Mouse (Mus musculus) common myeloid progenitor, adult 5-6 weeks (primary cell): ENCODE data around the gene Gls2. TPM values are rescaled to one million over a fixed set of nuclear protein-coding genes. Genes with fewer than 3 reads are reported as not detected.
"Not testable (repeated sequence)": the region's sequence is repeated elsewhere in the genome, so short reads cannot be mapped to it uniquely, and the experiment has no call there.

ENCODE experiments used
- ATAC-seq: replicated peaks from 2 replicates; pipeline ENCODE4 v1.8.0; 2016; ENCODE audit warnings: low read depth, mild to moderate bottlenecking, moderate TSS enrichment, inconsistent platforms; ENCODE audit not compliant: poor library complexity, severe bottlenecking
- total RNA-seq: library from RNA; stranded (forward); fragments of 200-1000, 187-1606 nt; gene quantifications from 2 replicates; pipeline ENCODE4 v1.2.3, GENCODE M21; 2017

Gene Gls2
- total RNA-seq, 1 experiment from 2014 or later: 4.3 TPM

DNA sequence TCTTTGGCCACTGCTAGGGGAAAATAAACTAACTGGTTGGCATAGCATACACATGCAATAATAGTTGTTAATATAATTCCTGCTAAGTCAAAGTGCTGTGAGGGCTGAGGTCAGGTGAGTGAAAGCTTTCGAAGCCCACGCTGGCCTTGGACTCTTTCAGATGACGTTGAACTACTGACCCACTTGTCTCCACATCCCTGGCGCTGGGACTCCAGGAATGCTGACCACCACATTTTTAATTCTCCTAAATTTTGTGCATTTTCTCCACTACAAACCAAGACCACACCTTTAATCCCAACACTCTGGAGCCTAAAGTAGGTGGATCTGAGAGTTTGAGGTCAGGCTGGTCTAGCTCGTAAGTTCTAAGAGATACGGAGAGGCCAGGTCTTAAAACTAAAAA is 1.1 kb upstream of the Gls2 start:
- no peak for ATAC-seq

DNA sequence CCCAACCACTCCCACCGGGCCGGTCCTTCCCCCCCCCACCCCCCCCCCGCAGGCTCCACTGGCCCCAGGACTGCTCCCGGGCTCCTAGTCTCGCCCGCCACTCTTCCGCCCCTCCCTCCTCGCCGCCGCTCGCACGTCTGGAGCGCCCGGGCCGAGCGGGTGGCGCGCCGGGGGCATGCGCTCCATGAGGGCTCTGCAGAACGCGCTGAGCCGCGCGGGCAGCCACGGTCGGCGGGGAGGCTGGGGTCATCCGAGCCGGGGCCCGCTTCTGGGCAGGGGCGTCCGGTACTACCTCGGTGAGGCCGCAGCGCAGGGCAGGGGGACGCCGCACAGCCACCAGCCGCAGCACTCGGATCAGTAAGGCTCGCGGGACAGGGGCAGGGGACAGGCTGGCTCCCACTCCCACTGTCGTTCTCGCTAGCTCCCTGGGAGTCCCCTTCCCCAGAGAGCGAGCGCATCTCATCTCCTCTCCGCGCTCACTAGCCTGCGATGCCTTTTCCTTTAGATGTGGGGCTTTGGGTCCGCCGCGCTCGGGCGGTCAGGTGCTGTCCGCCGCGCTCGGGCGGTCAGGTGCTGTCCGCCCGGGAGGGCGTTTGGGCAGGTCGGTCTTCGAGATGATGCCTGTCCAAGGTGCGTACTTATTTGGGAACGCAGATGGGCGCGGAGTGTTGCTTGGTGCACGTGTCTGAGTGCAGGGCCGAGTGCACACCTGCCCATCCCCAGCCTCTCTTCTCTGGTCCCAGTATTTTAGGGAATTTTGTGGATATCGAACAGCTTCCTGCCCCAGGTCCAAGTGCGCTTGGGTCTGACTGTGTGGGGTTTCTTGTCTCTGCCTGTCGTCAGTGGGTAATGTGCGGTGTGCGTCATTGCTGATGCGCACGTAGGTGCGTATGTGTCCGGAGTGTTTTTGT is 549 bp downstream of the Gls2 start:
- ATAC-seq: peak; percentile 39

DNA sequence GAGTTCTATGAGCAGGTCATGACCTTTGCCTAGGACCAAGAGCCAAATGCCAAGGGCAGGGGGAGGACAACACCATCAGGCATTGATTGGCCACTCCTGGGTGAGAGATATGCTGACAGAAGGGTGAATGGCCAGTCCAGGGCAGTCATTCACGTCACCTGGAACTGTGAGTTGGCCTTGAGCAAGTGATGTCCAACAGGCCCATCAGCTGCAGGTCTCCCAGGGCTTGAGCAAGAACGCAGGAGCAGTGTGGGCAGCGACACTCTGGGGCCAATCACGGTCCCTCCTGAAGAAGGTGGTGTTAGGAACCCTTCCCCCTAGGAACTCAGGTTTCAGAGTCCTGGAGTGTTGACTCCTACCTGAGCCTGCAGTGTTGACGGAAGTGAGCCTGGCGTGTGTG is 7.6 kb downstream of the Gls2 start:
- ATAC-seq: no peak

DNA sequence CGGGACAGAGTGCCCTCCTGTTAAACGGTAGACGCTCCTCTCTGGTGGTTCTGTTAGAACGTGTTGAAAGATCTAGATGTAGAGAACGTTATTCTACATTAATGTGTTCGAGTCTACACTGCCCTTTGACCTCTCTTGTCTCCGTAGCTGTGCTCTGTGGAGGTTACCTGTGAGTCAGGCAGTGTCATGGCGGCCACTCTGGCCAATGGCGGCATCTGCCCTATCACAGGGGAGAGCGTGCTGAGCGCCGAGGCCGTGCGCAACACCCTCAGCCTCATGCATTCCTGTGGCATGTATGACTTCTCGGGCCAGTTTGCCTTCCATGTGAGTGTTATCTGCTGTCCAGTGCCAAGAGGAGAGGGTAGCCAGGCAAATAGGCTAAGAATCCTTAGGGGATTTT is 10.7 kb downstream of the Gls2 start:
- no peak for ATAC-seq

DNA sequence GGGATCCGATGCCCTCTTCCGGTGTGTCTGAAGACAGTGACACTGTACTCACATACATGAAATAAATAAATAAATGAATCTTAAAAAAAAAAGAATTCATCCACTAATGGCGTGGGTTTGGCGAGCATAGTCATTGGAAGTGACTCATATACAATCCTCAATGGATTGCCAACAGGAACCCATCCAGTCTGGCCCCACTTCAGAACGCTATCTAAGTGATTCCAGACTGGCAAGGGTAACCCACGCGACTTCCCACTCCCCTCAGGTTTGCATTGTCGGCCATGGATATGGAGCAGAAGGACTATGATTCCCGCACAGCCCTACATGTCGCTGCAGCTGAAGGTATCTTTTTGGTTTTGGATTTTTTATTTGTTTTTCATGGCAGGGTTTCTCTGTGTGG is 14.1 kb downstream of the Gls2 start:
- ATAC-seq: no peak

DNA sequence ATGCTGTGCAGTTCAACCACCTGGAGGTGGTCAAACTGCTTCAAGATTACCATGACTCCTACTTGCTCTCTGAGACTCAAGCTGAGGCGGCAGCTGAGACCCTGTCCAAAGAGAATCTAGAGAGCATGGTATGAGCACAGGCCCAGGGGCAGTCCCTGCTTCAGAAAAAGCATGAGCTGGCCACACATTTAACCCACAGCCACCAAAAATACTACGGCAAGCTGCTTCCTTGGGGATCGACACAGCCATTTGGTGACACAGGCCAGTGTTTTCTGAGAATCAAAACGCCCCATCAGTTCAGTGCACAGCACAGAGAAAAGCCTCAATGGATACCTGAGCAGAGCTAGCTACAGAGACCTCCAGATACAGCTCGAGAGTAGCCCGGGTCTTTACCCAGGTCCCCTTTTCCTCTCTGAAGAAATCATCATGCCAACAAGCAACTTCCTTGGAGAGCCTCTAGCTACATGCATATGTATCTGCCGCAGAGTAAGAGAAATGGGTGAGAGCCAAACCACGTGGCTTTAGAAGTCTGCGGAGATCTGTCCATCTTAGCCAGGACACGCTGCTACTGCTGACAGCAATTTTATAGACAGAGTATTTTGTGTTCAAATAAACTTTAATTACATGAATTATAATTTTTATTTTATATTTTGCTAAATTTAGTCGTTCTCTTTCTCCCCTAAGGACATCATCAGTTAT is 15.2 kb downstream of the Gls2 start:
- no peak for ATAC-seq

DNA sequence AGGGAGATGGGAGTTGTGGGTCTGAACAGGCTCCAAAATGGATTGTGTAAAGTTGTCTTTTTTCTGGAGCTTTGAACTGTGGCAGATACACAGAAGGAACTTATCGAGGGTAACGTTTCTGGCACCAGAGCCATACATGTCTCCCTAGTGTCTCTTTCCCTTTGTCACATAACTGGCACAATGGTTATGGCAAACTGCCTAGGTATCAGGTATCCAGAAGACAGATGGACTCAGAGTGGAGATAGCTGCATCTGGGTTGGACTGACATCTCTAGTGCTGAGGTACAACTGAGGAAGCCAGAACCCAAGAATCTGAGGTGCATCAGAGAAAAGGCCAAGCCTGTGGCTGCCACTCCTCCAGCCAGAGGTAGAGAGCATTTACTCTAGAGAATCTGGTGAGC is 15.9 kb downstream of the Gls2 start:
- ATAC-seq: no peak

DNA sequence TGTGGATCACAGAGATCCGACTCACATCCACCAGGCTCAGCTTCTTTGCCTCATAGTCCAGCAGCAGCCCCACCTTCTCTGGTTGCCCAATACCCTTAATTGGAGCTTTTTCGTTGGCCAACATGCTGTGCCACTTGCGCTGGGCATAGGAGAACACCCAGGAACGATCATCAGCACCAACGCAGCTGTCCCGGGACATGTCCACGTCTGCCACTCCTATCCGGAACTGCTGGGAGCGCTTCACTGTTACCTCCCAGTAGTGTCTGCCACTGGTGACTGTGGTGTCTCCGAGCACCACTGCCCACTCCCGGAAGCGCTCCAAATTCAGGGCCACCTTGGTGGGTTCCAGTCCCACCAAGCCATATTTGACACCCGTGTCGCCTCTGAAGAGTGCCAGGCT is 16.7 kb downstream of the Gls2 start:
- ATAC-seq: peak; percentile 22

DNA sequence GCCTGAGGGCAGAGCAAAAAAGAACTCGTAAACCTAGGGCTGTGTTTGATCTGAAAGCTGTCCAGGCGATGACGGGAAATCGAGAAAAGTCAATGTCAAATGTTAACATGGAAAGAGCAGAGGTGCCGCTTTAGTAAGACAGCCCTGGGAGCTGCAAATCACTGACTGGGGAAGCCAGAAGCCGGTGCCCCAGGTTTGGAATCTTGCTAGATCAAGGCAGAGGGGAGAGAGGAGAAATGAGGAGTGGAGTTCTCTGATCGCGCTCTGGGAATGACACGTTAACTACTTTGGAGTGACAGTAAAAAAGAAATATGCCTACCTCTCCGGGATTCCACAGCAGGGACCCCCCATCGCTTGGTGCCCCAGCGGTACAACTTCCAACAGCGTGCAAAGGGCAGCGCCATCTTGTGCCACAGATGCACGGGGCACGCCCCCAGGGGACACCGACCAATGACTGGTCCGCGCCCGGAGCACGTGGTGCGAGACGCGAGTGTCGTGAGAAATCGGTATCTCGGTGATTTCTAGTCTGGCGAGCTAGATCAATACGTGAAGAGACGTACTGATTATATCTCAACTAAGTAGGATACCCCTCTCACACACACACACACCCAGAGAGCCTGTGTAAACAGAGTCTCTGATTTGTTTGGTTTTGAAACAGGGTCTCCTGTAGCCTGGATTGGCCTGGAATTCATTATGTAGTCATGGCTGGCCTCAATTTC is 17.3 kb downstream of the Gls2 start, which contains the start of gene Spryd4:
Spryd4 (minus strand) TSS at position 418 of the 719 bp plus-strand sequence.
- ATAC-seq: peak; percentile 90

DNA sequence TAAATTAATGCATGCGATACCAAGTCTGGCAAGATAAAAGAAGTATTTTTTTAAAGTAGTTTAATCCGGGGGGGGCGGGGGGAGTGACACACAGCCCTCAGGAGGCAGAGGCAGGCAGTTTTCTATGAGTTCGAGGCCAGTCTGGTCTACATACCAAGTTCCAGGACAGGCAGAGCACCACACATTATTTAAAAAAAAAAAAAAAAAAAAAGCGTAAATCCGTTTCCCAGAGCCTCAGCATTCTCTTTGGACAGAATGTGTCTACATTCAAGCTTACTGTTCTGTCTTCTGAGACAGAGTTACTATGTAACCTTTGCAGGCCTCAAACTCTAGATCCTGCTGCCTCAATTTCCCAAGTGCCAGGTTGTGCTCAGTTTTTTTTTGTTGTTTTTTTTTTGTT is 17.9 kb downstream of the Gls2 start:
- ATAC-seq: no peak

DNA sequence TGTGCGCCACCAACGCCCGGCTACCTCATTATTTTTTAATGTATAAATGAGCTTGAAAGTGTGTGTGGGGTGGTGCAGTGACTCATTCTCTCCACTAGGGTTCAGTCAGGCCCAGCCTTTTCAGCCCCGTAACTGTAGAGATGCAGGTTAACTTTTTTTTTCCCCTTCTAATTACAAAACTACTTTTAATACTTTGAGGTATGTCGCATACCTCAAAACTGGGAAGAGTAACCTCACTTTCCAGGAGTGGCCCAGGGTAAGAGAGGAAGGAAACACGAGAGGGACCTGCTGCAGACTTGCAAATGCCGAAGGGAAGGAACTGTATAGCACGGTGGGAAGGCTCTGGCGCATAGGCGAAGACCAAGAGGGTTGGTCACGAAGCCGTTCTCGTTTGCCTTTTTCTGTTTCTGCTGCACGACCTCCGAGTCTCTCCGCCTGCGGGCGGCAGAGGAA is 18.6 kb downstream of the Gls2 start:
- ATAC-seq: peak; percentile 68

DNA sequence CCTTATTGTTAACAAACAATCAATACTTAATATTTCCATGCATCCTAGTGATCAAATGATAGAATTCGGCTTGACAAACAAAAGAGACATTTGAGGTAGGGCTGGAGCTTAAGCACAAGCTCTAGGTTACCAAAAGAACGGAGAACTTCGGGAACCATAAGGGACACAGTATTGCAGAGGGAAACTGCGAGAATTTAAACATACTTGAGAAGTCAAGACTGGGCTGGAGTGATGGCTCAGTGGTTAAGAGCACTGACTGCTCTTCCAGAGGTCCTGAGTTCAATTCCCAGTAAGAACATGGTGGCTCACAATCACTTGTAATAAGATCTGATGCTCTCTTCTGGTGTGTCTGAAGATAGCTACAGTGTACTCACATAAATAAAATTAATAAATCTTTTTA is 19.9 kb downstream of the Gls2 start:
- ATAC-seq: not testable (repeated sequence)

DNA sequence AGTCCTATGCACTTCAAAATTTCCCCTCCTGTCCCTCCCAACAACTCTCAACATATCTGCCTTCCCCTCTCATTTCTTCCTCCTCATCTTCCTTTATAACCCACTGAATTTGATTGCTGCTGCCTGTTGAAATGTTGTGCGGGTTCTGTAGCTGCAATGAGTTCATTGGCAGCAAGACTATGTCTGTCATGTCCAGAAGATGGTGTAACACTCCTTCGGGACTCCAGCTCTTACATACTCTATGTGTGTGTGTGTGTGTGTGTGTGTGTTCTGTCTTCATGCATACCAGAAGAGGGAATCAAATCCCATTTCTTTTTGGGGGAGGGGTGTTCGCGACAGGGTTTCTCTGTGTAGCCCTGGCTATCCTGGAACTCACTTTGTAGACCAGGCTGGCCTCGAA is 20.7 kb downstream of the Gls2 start:
- no peak for ATAC-seq

DNA sequence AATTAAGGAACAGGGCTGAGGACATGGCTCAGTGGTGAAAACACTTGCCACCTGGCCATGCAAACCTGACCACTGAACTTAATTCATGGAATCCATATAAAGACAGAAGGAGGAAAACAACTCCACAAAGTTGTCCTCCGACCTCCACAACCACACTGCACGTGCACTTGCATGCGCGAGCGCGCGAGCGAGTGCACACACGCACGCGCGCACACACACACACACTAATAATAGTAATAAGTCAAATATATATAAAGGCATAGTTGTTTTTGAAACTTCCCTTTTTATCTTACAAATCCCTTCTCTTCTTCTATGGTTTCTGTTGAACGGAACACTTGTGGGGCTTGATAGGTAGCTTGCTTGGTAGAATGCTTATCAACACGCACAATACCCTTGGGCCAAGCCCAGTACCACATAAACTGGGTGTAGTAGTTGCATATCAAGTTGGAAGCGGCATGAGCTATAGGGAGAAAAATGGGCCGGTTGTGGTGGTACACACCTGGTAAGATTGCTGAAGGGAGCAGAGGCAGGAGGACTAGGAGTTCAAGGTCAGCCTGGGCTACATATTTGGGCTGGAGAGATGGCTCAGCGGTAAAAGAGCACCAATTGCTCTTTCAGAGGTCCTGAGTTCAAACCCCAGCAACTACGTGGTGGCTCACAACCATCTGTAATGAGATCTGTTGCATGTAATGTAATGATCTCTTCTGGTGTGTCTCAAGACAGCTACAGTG is 24.3 kb downstream of the Gls2 start:
- peak; percentile 84 for ATAC-seq

DNA sequence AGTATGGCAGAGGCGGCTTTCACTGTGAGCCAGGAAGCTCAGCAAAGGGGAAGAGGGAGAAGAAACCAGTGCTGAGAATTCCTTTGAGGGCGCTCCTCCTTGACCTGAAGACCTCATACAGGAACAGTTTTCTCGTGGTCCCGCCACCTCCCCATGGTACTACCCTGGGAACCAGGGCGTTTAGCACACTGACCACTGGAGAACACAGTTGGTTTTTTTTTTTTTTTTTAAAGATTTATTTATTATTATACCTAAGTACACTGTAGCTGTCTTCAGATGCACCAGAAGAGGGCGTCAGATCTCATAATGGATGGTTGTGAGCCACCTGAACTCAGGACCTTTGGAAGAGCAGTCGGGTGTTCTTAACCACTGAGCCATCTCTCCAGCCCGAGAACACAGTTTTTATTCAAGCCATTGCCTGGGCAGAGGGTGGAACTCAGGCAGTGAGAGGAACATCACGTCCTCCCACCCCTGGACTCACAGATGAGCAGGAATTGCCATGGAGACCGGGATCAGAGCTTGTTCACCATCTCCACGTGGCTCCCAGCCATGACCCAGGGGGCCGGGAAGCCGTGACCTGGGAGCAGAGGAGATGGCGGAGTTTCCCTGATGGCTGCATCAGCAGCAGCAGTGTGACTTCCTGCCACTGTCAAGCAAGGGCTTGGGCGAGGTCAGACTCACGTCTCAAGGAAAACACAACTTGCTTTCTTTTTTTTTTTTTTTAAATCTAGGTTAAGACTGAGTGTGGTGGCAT is 27.5 kb downstream of the Gls2 start:
- ATAC-seq: no peak

DNA sequence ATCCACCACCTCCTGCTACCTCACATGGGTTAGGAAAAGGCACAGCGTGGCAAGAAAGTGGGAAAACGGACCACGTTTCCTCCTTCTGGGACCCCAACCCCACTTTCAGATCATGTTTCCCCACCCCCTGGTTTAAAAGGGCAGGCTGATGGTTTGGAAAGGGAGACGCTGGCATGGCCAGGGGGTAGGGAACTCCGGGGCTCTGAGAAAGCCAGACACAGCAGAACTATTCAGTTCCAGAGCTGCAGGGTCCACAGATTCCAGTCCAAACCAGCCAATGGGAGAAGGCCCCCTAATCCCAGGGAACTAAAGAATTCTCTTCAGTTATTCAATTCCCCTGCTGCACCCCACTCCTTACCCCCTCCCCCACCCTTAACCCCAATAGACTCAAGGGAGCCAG is 30.8 kb downstream of the Gls2 start:
- ATAC-seq: no peak

DNA sequence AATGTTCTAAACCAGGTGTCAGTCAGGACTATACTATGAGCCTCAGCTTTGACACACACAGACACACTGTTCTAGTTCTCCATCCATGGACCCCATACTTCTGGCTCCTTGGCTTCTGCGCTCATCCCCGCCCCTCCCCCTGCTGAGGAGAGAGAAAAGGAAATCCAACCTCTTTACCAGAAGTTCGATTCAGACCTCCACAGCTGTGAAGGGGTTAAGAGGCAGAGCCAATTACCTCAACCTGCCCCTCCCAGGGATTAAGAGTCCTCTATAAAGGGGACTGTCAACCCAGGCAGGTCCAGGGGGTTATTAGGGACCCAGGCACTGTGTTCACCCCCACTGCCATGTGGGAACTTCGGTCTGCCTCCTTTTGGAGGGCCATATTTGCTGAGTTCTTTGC is 31.3 kb downstream of the Gls2 start, which contains the start of gene Mip:
Mip (plus strand) TSS at position 301 of the 400 bp plus-strand sequence.
- ATAC-seq: no peak

DNA sequence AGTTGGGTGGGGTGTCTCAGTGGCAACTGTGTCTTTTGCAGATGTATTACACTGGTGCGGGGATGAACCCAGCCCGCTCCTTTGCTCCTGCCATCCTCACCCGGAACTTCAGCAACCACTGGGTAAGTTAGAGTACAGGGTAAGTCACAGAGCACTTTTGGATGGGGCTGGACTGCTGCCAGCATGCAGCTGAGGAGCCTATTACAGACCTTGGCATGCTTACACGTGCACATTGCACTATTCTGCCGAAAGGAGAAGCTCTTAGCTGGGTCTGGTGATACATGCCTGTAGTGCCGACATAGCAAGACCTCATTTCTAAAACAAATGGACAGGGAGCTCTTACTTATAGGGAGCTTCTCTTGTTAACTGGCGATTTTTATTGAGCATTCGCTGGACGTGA is 33.3 kb downstream of the Gls2 start:
- ATAC-seq: no peak

DNA sequence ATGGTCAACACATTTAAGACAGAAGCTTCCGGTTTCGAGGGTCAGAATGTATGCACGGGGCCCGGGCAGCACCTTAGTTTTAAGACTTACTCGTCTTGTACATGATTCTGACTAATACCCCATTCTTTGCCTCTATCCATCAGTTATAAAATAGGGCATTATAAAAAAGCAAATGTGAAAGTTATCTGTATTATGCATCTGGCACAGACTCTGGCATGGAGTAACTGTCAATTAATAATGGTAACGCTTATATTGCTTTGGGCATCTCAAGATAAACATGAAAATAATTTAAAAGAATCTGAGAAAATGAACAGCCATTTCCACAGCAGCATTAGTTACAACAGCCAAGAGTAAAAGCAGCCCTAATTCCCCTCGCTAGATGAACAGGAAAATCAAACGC is 33.8 kb downstream of the Gls2 start:
- no peak for ATAC-seq
